Mouse (Mus musculus) cerebellum, adult 8-10 months (tissue): ENCODE results near the gene Olfr954.

Experiments used
- DNase-seq: peaks from one replicate; pipeline ENCODE4 v3.0.0; 2022

Olfr954 gene

GRCm38 (mm10) chr9:39456401-39456800, at the start of gene Olfr954:
Olfr954 (plus strand) TSS chr9:39456701.
- DNase-seq: no peak

- DNase-seq: no peak
These were observed 29.5 kb upstream of the Olfr954 start, which contains the start of gene Olfr952 for GRCm38 (mm10) chr9:39427048-39427447. Olfr952 (minus strand) TSS chr9:39427148.

- DNase-seq: no peak
These were observed 15.3 kb downstream of the Olfr954 start, which contains the start of gene Olfr955 for GRCm38 (mm10) chr9:39471844-39472243. Olfr955 (minus strand) TSS chr9:39471944.

GRCm38 (mm10) chr9:39493895-39494294, 37.4 kb downstream of the Olfr954 start, which contains the start of gene Olfr44:
Olfr44 (minus strand) TSS chr9:39493995.
- DNase-seq: no peak

GRCm38 (mm10) chr9:39508998-39509397, 52.5 kb downstream of the Olfr954 start:
- DNase-seq: peak; percentile 11

GRCm38 (mm10) chr9:39509412-39509811, 52.9 kb downstream of the Olfr954 start:
- DNase-seq: no peak
